Mouse (Mus musculus) E14TG2a.4 (cell line): Measurements from ENCODE around the gene Camkmt.

ENCODE experiments used
- H3K27me3 ChIP-seq: 2 replicates; pipeline ENCODE4 v1.6.1; 2014; ENCODE audit warnings: low read length, control low read depth; ENCODE audit not compliant: insufficient read depth
- H3K36me3 ChIP-seq: 2 replicates; pipeline ENCODE4 v1.6.1; 2014; ENCODE audit warnings: low read length, control low read depth; ENCODE audit not compliant: insufficient read depth
- H3K4me1 ChIP-seq: replicated peaks from 2 replicates; pipeline ENCODE4 v1.6.1; 2014; ENCODE audit warnings: low read depth, low read length, control low read depth
- H3K4me3 ChIP-seq: replicated peaks from 2 replicates; pipeline ENCODE4 v1.5.1; 2014; ENCODE audit warnings: mild to moderate bottlenecking, low read length
- H3K9me3 ChIP-seq: 2 replicates; pipeline ENCODE4 v1.6.1; 2014; ENCODE audit warnings: low read length, control low read depth
- CTCF ChIP-seq: conservative IDR thresholded peaks from 2 replicates; pipeline ENCODE4 v1.5.1; 2014; ENCODE audit warnings: low read length
- NANOG ChIP-seq: IDR thresholded peaks from 2 replicates; pipeline ENCODE4 v1.6.1; 2014; ENCODE audit warnings: borderline replicate concordance, low read length, mixed read lengths
- POU5F1 ChIP-seq: IDR thresholded peaks from 2 replicates; pipeline ENCODE4 v1.6.1; 2014; ENCODE audit warnings: low read length, borderline replicate concordance

Gene Camkmt

GRCm38 (mm10) chr17:85309046-85309445 lies 218.7 kb downstream of the Camkmt start:
- Histone ChIP-seq H3K27me3 (no peaks in the 10 kb centered on the region), H3K4me3 (no peak overlapping the region), H3K4me1 (peaks cover 10% of the 10 kb centered on the region), H3K9me3 (no peaks in the 10 kb centered on the region), H3K36me3 (no peaks in the 10 kb centered on the region)
- TF ChIP-seq CTCF: no peak
- TF ChIP-seq POU5F1: no peak
- TF ChIP-seq NANOG: no peak

- no peaks in the 10 kb centered on the region for H3K9me3 ChIP-seq
- no peak for TF ChIP-seq CTCF
- no peak for TF ChIP-seq POU5F1
- no peak for TF ChIP-seq NANOG
- H3K4me1 ChIP-seq: peaks cover 11% of the 10 kb centered on the region
- H3K27me3 ChIP-seq: no peaks in the 10 kb centered on the region
- no peak overlapping the region for H3K4me3 ChIP-seq
- no peaks in the 10 kb centered on the region for H3K36me3 ChIP-seq
Observed at GRCm38 (mm10) chr17:85311348-85311747, 221.0 kb downstream of the Camkmt start.

- Histone ChIP-seq H3K9me3 (no peaks in the 10 kb centered on the region), H3K4me1 (peaks cover 7% of the 10 kb centered on the region), H3K4me3 (no peak overlapping the region), H3K36me3 (no peaks in the 10 kb centered on the region), H3K27me3 (no peaks in the 10 kb centered on the region)
- TF ChIP-seq CTCF (no peak), POU5F1 (no peak), NANOG (no peak)
Observed at GRCm38 (mm10) chr17:85318401-85318800, 228.0 kb downstream of the Camkmt start.

GRCm38 (mm10) chr17:85319779-85320300 lies 229.5 kb downstream of the Camkmt start:
- no peaks in the 10 kb centered on the region for H3K36me3 ChIP-seq
- TF ChIP-seq POU5F1 (no peak), CTCF (no peak), NANOG (no peak)
- H3K4me1 ChIP-seq: no peaks in the 10 kb centered on the region
- H3K27me3 ChIP-seq: no peaks in the 10 kb centered on the region
- no peaks in the 10 kb centered on the region for H3K9me3 ChIP-seq
- H3K4me3 ChIP-seq: no peak overlapping the region

GRCm38 (mm10) chr17:85328901-85329300 lies 238.5 kb downstream of the Camkmt start:
- no peak overlapping the region for H3K4me3 ChIP-seq
- H3K9me3 ChIP-seq: no peaks in the 10 kb centered on the region
- peaks cover 8% of the 10 kb centered on the region; the same call in 1 of the 2 replicates for H3K27me3 ChIP-seq
- H3K4me1 ChIP-seq: no peaks in the 10 kb centered on the region
- TF ChIP-seq CTCF: no peak
- no peak for TF ChIP-seq POU5F1
- TF ChIP-seq NANOG: no peak
- H3K36me3 ChIP-seq: no peaks in the 10 kb centered on the region

- Histone ChIP-seq H3K36me3 (no peaks in the 10 kb centered on the region), H3K4me1 (peaks cover 6% of the 10 kb centered on the region), H3K9me3 (no peaks in the 10 kb centered on the region), H3K4me3 (no peak overlapping the region), H3K27me3 (peaks cover 8% of the 10 kb centered on the region; the same call in 1 of the 2 replicates)
- no peak for TF ChIP-seq POU5F1
Observed at GRCm38 (mm10) chr17:85335464-85335863, 245.1 kb downstream of the Camkmt start.

GRCm38 (mm10) chr17:85337666-85338065 lies 247.3 kb downstream of the Camkmt start:
- Histone ChIP-seq H3K27me3 (peaks cover 7% of the 10 kb centered on the region; the same call in 1 of the 2 replicates), H3K9me3 (no peaks in the 10 kb centered on the region)
- TF ChIP-seq CTCF (no peak), POU5F1 (no peak), NANOG (no peak)

GRCm38 (mm10) chr17:85341134-85341700 lies 250.9 kb downstream of the Camkmt start:
- Histone ChIP-seq H3K27me3 (no peaks in the 10 kb centered on the region), H3K9me3 (no peaks in the 10 kb centered on the region), H3K4me3 (no peak overlapping the region), H3K4me1 (peaks cover 26% of the 10 kb centered on the region), H3K36me3 (no peaks in the 10 kb centered on the region)
- TF ChIP-seq CTCF (no peak), POU5F1 (no peak), NANOG (no peak)

More at GRCm38 (mm10) chr17:85337666-85338065, 247.3 kb downstream of the Camkmt start:
- Histone ChIP-seq H3K36me3 (no peaks in the 10 kb centered on the region), H3K4me3 (no peak overlapping the region), H3K4me1 (peaks cover 25% of the 10 kb centered on the region)

GRCm38 (mm10) chr17:85342471-85342870 lies 252.1 kb downstream of the Camkmt start:
- Histone ChIP-seq H3K4me1 (peaks cover 26% of the 10 kb centered on the region), H3K9me3 (no peaks in the 10 kb centered on the region), H3K36me3 (no peaks in the 10 kb centered on the region), H3K27me3 (no peaks in the 10 kb centered on the region), H3K4me3 (no peak overlapping the region)
- TF ChIP-seq POU5F1: no peak
- TF ChIP-seq CTCF: no peak
- no peak for TF ChIP-seq NANOG
